Mouse (Mus musculus): ENCODE results near the gene Elfn2.

DNA sequence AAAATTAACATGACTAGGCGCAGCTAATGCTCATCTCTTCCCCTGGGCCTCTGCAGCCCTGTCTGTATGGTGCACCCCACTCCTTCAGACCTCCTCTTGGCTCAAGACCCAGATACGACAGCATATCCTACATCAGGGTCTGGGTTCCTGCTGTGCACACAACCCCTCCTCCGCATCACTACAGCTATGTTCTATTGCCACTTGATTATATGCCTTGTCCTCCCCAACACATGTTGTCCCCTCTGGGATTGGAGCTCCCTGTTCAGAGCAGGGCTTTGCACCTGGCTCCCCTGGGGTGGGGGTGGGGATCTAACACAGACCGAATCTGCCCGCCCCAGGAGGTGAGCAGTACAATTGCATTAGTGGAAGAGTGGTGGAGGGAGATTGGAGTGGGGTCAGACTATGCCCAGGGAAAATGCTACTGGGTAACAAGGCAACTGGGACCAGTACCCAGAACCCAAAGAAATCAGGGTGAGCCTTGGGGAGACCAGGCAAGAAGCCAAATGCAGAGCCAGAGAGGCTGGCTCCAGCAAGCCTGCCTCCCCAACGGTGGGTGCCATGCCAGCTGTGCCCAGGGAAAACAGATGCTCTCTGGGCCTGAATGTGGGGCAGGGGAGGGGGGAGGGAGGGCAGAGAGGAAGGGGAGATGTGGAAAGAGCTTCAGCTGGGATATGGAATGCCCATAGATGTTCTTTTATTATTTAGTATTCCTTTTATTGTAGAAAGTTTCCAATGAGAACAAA lies 32.2 kb upstream of the Elfn2 start:
- no peak for TF ChIP-seq GATA1 (IDR thresholded peaks at IDR 0.05; ENCODE audit: borderline replicate concordance, low read length)
- no peak for TF ChIP-seq FLI1 (IDR thresholded peaks at IDR 0.05; ENCODE audit: low read length)

Data from megakaryocyte, embryonic 14.5 days (primary cell).